Mouse (Mus musculus) liver, embryonic 14.5 days (tissue): ENCODE measurements around the gene Praf2.
A peak's percentile ranks its signal among the peaks of the same experiment; 100 is the strongest.

Source experiments
- CTCF ChIP-seq: IDR thresholded peaks from 2 replicates; pipeline ENCODE4 v1.5.1; 2016; ENCODE audit warnings: antibody characterized with exemption, low read depth, control low read depth
- EP300 ChIP-seq: IDR thresholded peaks from 2 replicates; pipeline ENCODE4 v1.6.1; 2016; ENCODE audit warnings: antibody characterized with exemption, low read depth

- TF ChIP-seq CTCF: 0 out of 2 replicates have a peak, but pooled peaks have one; percentile 13
- no peak for TF ChIP-seq EP300
Measured at GRCm38 (mm10) chrX:7728215-7728921, at the start of gene Praf2.
